Mouse (Mus musculus) heart, embryonic 11.5 days (tissue): Measurements from ENCODE around the gene Gm597. TPM values are rescaled to one million over a fixed set of nuclear protein-coding genes. Genes with fewer than 3 reads are reported as not detected.

Experiments
- ATAC-seq: fragments of 200-750 bp; cut with Nextera tagmentation; replicated peaks from 2 replicates; pipeline ENCODE4 v1.8.0; 2017; ENCODE audit warnings: moderate library complexity; ENCODE audit not compliant: insufficient number of reproducible peaks, low FRiP score, low TSS enrichment
- H3K27ac ChIP-seq: fragments of 300-500 bp; sonication (generic); 2 replicates; pipeline ENCODE4 v1.5.1; 2014; ENCODE audit warnings: mild to moderate bottlenecking, low read depth, low read length
- H3K27me3 ChIP-seq: fragments of 300-500 bp; sonication (generic); 2 replicates; pipeline ENCODE4 v1.6.1; 2014; ENCODE audit warnings: mild to moderate bottlenecking, low read length, mixed read lengths; ENCODE audit not compliant: control insufficient read depth, insufficient read depth
- H3K36me3 ChIP-seq: fragments of 300-500 bp; sonication (generic); 2 replicates; pipeline ENCODE4 v1.6.1; 2014; ENCODE audit warnings: mild to moderate bottlenecking, low read length, moderate library complexity, mixed read lengths; ENCODE audit not compliant: control insufficient read depth, insufficient read depth
- H3K4me1 ChIP-seq: fragments of 300-500 bp; sonication (generic); 2 replicates; pipeline ENCODE4 v1.6.1; 2014; ENCODE audit warnings: low read length; ENCODE audit not compliant: control insufficient read depth, insufficient read depth
- H3K4me2 ChIP-seq: fragments of 300-500 bp; sonication (generic); 2 replicates; pipeline ENCODE4 v1.6.1; 2014; ENCODE audit warnings: mild to moderate bottlenecking, moderate library complexity
- H3K4me3 ChIP-seq: fragments of 300-500 bp; sonication (generic); 2 replicates; pipeline ENCODE4 v1.5.1; 2014; ENCODE audit warnings: low read depth, low read length
- H3K9ac ChIP-seq: fragments of 300-500 bp; sonication (generic); 2 replicates; pipeline ENCODE4 v1.6.1; 2014; ENCODE audit warnings: mild to moderate bottlenecking, low read depth, low read length, moderate library complexity
- H3K9me3 ChIP-seq: fragments of 300-500 bp; sonication (generic); replicated peaks from 2 replicates; pipeline ENCODE4 v1.6.1; 2016; ENCODE audit warnings: low read length; ENCODE audit not compliant: control insufficient read depth
- WGBS: fragments of 180-500 bp; shearing (Covaris S2); extraction: QIAGEN DNeasy Blood & Tissue Kit; methylation state at CpG from one replicate; pipeline ENCODE4 v1.1.7; 2014; ENCODE audit not compliant: insufficient replicate concordance; 5-methylcytosine and 5-hydroxymethylcytosine counted together
- polyA plus RNA-seq: library from polyadenylated mRNA; unstranded; fragments of >200 nt; fragmentation: Nextera tagmentation; extraction: Ambion mirVana; gene quantifications from 2 replicates; pipeline ENCODE4 v1.2.1, GENCODE M21; 2014

The Gm597 gene
- polyA plus RNA-seq: not detected in 2 replicates

DNA sequence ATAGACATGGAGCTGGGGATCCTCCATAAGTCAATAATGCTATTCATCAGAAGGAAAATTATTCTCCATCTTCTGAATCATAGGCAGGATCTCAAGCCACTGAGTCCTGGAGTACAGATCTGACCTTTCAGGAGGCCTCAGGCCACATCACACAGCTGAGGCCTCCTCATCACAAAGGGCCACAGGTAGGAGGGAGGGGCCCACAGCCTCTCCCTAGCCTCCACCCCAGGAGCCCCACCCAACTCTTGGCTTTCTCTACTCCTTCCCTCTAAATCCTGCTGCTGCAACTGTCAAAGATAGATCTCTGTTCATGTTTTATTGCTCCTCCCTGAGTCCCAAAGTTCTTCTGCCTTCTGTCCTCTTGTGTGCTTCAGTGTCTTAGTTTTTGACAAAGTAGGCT lies at the start of gene Gm597:
Gene Gm597, minus strand, starts transcription at position 101 of the 400 bp plus-strand sequence.
- H3K36me3 ChIP-seq: no peaks in the 10 kb centered on the region
- H3K27ac ChIP-seq: no peak within 1 kb of the TSS
- no peaks in the 10 kb centered on the region for H3K4me1 ChIP-seq
- H3K4me3 ChIP-seq: no peak within 1 kb of the TSS
- no peaks in the 10 kb centered on the region for H3K9me3 ChIP-seq
- no peak within 1 kb of the TSS for H3K9ac ChIP-seq
- H3K27me3 ChIP-seq: no peaks in the 10 kb centered on the region
- no peak for ATAC-seq
- no peak within 1 kb of the TSS for H3K4me2 ChIP-seq

DNA sequence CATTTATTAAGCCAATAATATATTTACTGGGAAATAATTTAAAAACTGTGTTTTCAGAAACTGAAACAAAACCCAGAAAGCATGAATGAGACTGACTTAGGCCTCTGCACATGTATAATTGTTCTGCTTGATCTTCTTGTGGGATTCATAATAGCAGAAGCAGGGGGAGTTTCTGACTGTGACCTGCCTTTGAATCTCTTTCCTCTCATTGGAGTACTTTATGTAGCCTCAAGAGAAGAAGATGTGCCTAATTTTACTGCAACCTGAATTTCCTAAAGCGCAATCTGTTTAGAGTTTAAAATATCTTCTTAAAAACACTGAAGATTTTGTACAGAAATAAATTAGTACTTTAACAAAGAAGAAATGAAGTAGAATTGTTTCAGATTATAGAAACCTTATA lies 27.6 kb upstream of the Gm597 start:
- ATAC-seq: no peak
- H3K4me1 ChIP-seq: no peaks in the 10 kb centered on the region
- H3K9ac ChIP-seq: no peak overlapping the region
- H3K9me3 ChIP-seq: no peaks in the 10 kb centered on the region
- whole genome bisulfite sequencing: 83% methylated on average over 1 of the region's 1 CpGs
- no peak overlapping the region for H3K4me3 ChIP-seq
- H3K36me3 ChIP-seq: no peaks in the 10 kb centered on the region
- no peak overlapping the region for H3K4me2 ChIP-seq
- H3K27me3 ChIP-seq: no peaks in the 10 kb centered on the region
- H3K27ac ChIP-seq: no peak overlapping the region

DNA sequence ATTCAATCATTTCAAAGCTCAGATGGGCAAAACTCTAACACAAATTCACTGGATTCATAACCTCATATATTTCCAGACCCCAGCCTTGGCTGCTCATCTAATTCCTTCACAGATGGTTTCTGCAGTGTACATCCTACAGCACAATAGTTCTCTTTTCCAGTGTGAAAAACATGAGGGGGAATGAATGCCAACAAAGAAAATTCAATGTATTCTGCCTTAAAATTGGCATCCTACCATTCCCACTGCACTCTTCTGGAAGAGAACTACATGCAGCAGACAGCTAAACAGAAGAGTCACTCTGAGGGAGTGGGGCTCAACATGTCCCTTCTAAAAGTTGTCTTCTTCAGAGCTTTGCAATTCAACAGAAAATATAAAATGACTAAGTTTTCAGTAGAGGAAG lies 26.6 kb upstream of the Gm597 start:
- Histone ChIP-seq H3K9me3 (no peaks in the 10 kb centered on the region), H3K4me1 (no peaks in the 10 kb centered on the region), H3K27ac (no peak overlapping the region), H3K36me3 (no peaks in the 10 kb centered on the region), H3K27me3 (no peaks in the 10 kb centered on the region), H3K4me2 (no peak overlapping the region), H3K9ac (no peak overlapping the region), H3K4me3 (no peak overlapping the region)
- ATAC-seq: no peak

DNA sequence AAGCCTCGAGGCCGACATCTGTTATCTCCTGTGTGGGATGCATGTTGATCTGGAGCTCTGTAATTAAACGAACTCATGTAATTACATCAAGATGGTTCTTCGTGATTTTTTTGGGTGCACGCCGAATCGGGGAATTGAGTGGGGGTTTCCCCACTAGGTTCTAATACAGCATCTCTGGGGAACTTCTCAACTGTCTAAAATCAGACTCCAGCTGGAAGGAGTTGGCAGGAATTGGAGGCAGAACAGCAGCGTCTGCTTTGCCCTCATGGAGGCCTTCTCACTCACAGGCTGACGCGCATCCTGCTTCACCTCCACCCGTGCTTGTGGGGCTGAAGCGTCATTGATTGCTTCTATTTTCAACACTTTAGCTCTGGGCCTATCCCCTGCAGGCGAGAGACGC lies 20.8 kb upstream of the Gm597 start:
- Histone ChIP-seq H3K27ac (no peak overlapping the region), H3K27me3 (no peaks in the 10 kb centered on the region), H3K9ac (no peak overlapping the region), H3K4me2 (no peak overlapping the region), H3K9me3 (no peaks in the 10 kb centered on the region), H3K36me3 (no peaks in the 10 kb centered on the region), H3K4me3 (no peak overlapping the region), H3K4me1 (no peaks in the 10 kb centered on the region)
- WGBS: 79% methylated on average over 14 of the region's 14 CpGs
- ATAC-seq: no peak
